19 mouse cellular contexts compared by ENCODE assay signal in the genomic region with DNA sequence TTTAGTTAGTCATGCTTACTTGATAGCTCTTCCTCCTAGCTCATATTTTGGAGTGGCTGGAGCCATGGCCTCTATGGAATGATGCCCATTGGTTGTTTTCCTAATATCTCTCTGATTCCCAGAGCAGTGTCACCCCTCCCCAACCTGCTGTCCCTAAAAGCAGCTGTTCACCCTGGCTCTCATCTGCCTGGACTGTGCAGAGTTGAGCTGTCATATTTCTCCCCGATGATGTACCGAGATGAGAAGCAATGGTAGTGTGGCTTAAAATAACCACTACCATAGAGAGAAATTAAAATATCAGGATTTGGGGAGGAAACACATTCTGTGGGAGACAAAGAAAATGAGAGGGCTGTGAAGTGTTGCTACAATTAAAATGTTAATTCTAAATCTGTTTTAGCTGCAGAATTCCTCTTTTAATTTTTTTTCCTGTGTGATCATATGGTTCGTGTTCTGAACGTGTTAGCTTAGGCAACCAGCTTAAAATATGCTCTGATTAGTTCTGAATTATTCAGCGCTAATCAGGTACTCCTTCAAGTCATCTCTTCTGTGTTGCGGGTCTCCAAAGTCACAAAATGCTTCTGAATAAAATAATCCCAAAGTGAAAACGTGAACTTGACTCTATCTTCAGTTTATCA.
DNase-seq lines count a peak whose midpoint lies in the region; ATAC-seq lines count a peak whose summit lies in the region.
"Had no signal": no experiment of that assay in that cellular context is flagged by ENCODE, and none has a peak within 500 bp of the region (broad histone marks: within the 10 kb centered on the region; RNA-seq: fewer than 3 reads in every experiment).

No protein-coding gene starts in this region.

- H3K9me3 ChIP-seq in forebrain, embryonic 15.5 days: no peaks in the 10 kb centered on the region
- H3K9me3 ChIP-seq: embryonic facial prominence, embryonic 10.5 days; heart, embryonic 13.5 days; hindbrain, embryonic 15.5 days had no signal

- no peak overlapping the region for H3K4me2 ChIP-seq in forebrain, embryonic 15.5 days (replicated peaks)
- H3K4me2 ChIP-seq: heart, embryonic 13.5 days; hindbrain, embryonic 15.5 days had no signal

- peak; percentile 68 for ATAC-seq in frontal cortex, adult (ENCODE audit: low TSS enrichment)
- peak; percentile 81 for ATAC-seq in forebrain, embryonic 15.5 days (replicated peaks)
- ATAC-seq: intestine, embryonic 16.5 days had no signal

- intact Hi-C loops in left cerebral cortex, postnatal 36 days (cut with DNase I): loop anchor here (2.0 kb wide), 1 partner anchor 103 kb away; no protein-coding TSS in a partner anchor

- no peak overlapping the region for H3K9ac ChIP-seq in forebrain, embryonic 15.5 days (replicated peaks)
- H3K9ac ChIP-seq: heart, embryonic 13.5 days; hindbrain, embryonic 15.5 days had no signal

- H3K27ac ChIP-seq in forebrain, embryonic 15.5 days (replicated peaks): peak overlapping the region; percentile 70
- H3K27ac ChIP-seq: embryonic facial prominence, embryonic 10.5 days; heart, embryonic 13.5 days; hindbrain, embryonic 15.5 days had no signal

- no peak overlapping the region for H3K4me3 ChIP-seq in forebrain, embryonic 15.5 days
- H3K4me3 ChIP-seq: embryonic facial prominence, embryonic 10.5 days; heart, embryonic 13.5 days; hindbrain, embryonic 15.5 days had no signal

- DNase-seq in frontal cortex, postnatal 25 days (ENCODE audit: low spot score in 2 of 2): no peak
- DNase-seq in left cerebral cortex, adult 11 months (ENCODE audit: low spot score): peak; percentile 6
- DNase-seq in left cerebral cortex, postnatal 36 days (ENCODE audit: low spot score in 2 of 2): no peak
- peak; percentile 35 for DNase-seq in telencephalon, adult 2 months (ENCODE audit: low read depth, low spot score)
- no peak for DNase-seq in urinary bladder, adult 2 months (ENCODE audit: low spot score)
- no peak for DNase-seq in retina, postnatal 1 day
- DNase-seq: adrenal gland, adult 8-10 months; adrenal gland, postnatal 36 days; cerebellum, adult 2 months; cerebellum, postnatal 10 days; gastrocnemius, postnatal 36 days; heart, adult 11 months; heart, postnatal 36 days had no signal

- no peaks in the 10 kb centered on the region for H3K27me3 ChIP-seq in forebrain, embryonic 15.5 days
- H3K27me3 ChIP-seq: heart, embryonic 13.5 days; hindbrain, embryonic 15.5 days had no signal

- 57% methylated on average over 7 of the region's 7 CpGs for WGBS in forebrain, embryonic 15.5 days

- H3K4me1 ChIP-seq in forebrain, embryonic 15.5 days: no peaks in the 10 kb centered on the region
- H3K4me1 ChIP-seq: embryonic facial prominence, embryonic 10.5 days; heart, embryonic 13.5 days; hindbrain, embryonic 15.5 days had no signal

- H3K36me3 ChIP-seq in forebrain, embryonic 15.5 days: no peaks in the 10 kb centered on the region
- H3K36me3 ChIP-seq: embryonic facial prominence, embryonic 10.5 days; heart, embryonic 13.5 days; hindbrain, embryonic 15.5 days had no signal

Comparison
In these comparisons a context has a peak if more than half of its experiments do, and no peak if none do; other contexts are left out.
1. DNase-seq: peak in left cerebral cortex, adult 11 months (single experiment) and telencephalon, adult 2 months (single experiment); none in frontal cortex, postnatal 25 days (0 of 2), left cerebral cortex, postnatal 36 days (0 of 2), urinary bladder, adult 2 months (single experiment) and retina, postnatal 1 day (single experiment).